Mouse (Mus musculus) C2C12 (cell line): ENCODE results near the gene Fam69a. TPM values are rescaled to one million over a fixed set of nuclear protein-coding genes. Genes with fewer than 3 reads are reported as not detected.

Source experiments
- H3K27me3 ChIP-seq: one replicate; pipeline ENCODE4 v1.6.1; 2011; ENCODE audit not compliant: control insufficient read depth, insufficient read depth, insufficient read length
- H3K36me3 ChIP-seq: one replicate; pipeline ENCODE4 v1.6.1; 2011; ENCODE audit not compliant: control insufficient read depth, insufficient read depth
- H3K4me3 ChIP-seq: one replicate; pipeline ENCODE4 v1.5.1; 2011; ENCODE audit warnings: mild to moderate bottlenecking, control low read depth; ENCODE audit not compliant: poor library complexity, insufficient read depth, severe bottlenecking
- H3K79me2 ChIP-seq: one replicate; pipeline ENCODE4 v1.6.1; 2011; ENCODE audit not compliant: control insufficient read depth, insufficient read depth
- H3K79me3 ChIP-seq: one replicate; pipeline ENCODE4 v1.6.1; 2011; ENCODE audit warnings: low read depth, control low read depth
- H3ac ChIP-seq: one replicate; pipeline ENCODE3; 2011; ENCODE audit warnings: low read depth; ENCODE audit not compliant: control insufficient read depth, insufficient read length
- CEBPB ChIP-seq: IDR thresholded peaks from one replicate; pipeline ENCODE4 v1.6.1; 2011; ENCODE audit warnings: low read depth, mild to moderate bottlenecking, control low read depth, moderate library complexity
- CTCF ChIP-seq: IDR thresholded peaks from one replicate; pipeline ENCODE4 v1.5.1; 2011; ENCODE audit not compliant: control insufficient read depth, insufficient read depth, insufficient read length
- FOSL1 ChIP-seq: IDR thresholded peaks from one replicate; pipeline ENCODE4 v1.8.0; 2011; ENCODE audit warnings: mild to moderate bottlenecking, low read length; ENCODE audit not compliant: poor library complexity, insufficient read depth, severe bottlenecking
- MAX ChIP-seq: IDR thresholded peaks from one replicate; pipeline ENCODE4 v1.6.1; 2011; ENCODE audit warnings: mild to moderate bottlenecking, control low read depth
- MYOD1 ChIP-seq: IDR thresholded peaks from one replicate; pipeline ENCODE4 v1.6.1; 2011; ENCODE audit warnings: low read depth; ENCODE audit not compliant: control insufficient read depth, insufficient read length
- MYOG ChIP-seq: IDR thresholded peaks from one replicate; pipeline ENCODE4 v1.6.1; 2011; ENCODE audit not compliant: control insufficient read depth, insufficient read length; ENCODE audit errors: extremely low read depth
- USF1 ChIP-seq: IDR thresholded peaks from one replicate; pipeline ENCODE4 v1.6.1; 2011; ENCODE audit warnings: low read depth, mild to moderate bottlenecking, control low read depth, moderate library complexity
- polyA plus RNA-seq: library from polyadenylated mRNA; unstranded; fragments of >200 nt; fragmentation: generic; extraction: Trizol; gene quantifications from one replicate; pipeline ENCODE4 v1.2.1, GENCODE M21; 2012; ENCODE audit warnings: missing spikeins

Gene Fam69a
- polyA plus RNA-seq, 1 experiment, result 4.8 TPM

GRCm38 (mm10) chr5:108009721-108010120 is 22.8 kb upstream of the Fam69a start:
- Histone ChIP-seq H3ac (no peak overlapping the region), H3K36me3 (no peaks in the 10 kb centered on the region), H3K79me3 (no peaks in the 10 kb centered on the region), H3K27me3 (no peaks in the 10 kb centered on the region), H3K79me2 (no peaks in the 10 kb centered on the region), H3K4me3 (no peak overlapping the region)
- TF ChIP-seq MYOD1 (no peak), FOSL1 (no peak)

DNA sequence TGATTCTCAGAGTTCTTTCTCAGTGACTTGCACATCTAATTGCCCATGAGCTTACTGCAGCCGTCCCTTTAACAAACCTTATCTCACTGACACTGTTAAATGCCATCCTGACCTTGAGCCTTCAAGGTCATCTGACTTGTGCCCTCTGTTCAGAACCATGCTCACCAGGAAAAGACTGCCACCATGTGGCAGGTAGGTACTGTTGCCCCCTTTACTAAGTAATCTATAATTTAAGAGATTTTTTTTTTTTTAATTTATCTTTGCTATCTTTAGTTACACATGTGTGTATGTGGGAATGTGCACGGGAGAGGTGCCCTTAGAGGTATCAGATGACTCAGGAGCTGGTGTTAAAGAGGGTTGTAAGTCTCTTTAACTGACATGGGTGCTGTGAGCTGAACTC is 18.2 kb upstream of the Fam69a start:
- H3K4me3 ChIP-seq, result no peak overlapping the region
- no peaks in the 10 kb centered on the region for H3K36me3 ChIP-seq
- H3K27me3 ChIP-seq, result no peaks in the 10 kb centered on the region
- no peak for TF ChIP-seq CEBPB
- no peak for TF ChIP-seq CTCF
- no peak for TF ChIP-seq MYOG
- TF ChIP-seq MAX, result no peak
- no peak for TF ChIP-seq MYOD1
- TF ChIP-seq USF1, result no peak
- TF ChIP-seq FOSL1, result no peak
- no peaks in the 10 kb centered on the region for H3K79me2 ChIP-seq
- no peak overlapping the region for H3ac ChIP-seq
- H3K79me3 ChIP-seq, result no peaks in the 10 kb centered on the region

DNA sequence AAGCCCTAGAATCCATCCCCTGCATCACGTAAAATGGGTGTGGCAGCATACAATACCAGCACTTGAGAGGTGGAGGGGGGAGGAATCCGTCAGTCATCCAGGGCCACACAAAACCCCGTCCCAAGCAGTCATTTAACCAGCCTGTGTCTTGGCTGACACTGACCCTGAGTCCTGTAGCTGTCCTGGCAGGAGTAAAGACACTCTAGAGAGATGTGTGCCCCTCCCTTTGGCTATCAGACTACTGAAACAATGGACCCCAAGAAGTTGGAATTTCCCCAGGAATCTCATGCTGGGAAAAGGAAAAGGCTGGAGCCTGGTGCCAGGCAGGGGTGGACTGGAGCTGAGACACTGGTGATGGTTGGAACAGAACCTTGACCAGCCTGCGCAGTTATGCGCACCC is 15.8 kb upstream of the Fam69a start:
- Histone ChIP-seq H3K36me3 (no peaks in the 10 kb centered on the region), H3K27me3 (no peaks in the 10 kb centered on the region), H3K79me3 (no peaks in the 10 kb centered on the region), H3ac (no peak overlapping the region), H3K79me2 (no peaks in the 10 kb centered on the region), H3K4me3 (no peak overlapping the region)
- TF ChIP-seq FOSL1 (no peak), MYOG (no peak), CEBPB (no peak), MYOD1 (no peak), MAX (no peak), CTCF (no peak)

- H3K27me3 ChIP-seq, result no peaks in the 10 kb centered on the region
- no peaks in the 10 kb centered on the region for H3K36me3 ChIP-seq
- no peaks in the 10 kb centered on the region for H3K79me3 ChIP-seq
- TF ChIP-seq MAX (peak; percentile 67), CTCF (no peak)
- no peak overlapping the region for H3ac ChIP-seq
- no peak overlapping the region for H3K4me3 ChIP-seq
- H3K79me2 ChIP-seq, result no peaks in the 10 kb centered on the region
These were observed 14.1 kb upstream of the Fam69a start for GRCm38 (mm10) chr5:108000776-108001548.

- no peaks in the 10 kb centered on the region for H3K79me3 ChIP-seq
- no peaks in the 10 kb centered on the region for H3K27me3 ChIP-seq
- H3ac ChIP-seq, result no peak overlapping the region
- H3K4me3 ChIP-seq, result no peak overlapping the region
- no peaks in the 10 kb centered on the region for H3K36me3 ChIP-seq
- no peaks in the 10 kb centered on the region for H3K79me2 ChIP-seq
- TF ChIP-seq CEBPB (peak; percentile 54), FOSL1 (no peak)
These were observed 10.8 kb upstream of the Fam69a start for GRCm38 (mm10) chr5:107997717-107998116.

GRCm38 (mm10) chr5:107995936-107996335 is 9.1 kb upstream of the Fam69a start:
- no peaks in the 10 kb centered on the region for H3K79me3 ChIP-seq
- H3K79me2 ChIP-seq, result no peaks in the 10 kb centered on the region
- no peaks in the 10 kb centered on the region for H3K27me3 ChIP-seq
- no peak overlapping the region for H3K4me3 ChIP-seq
- peak; percentile 90 for TF ChIP-seq MAX
- TF ChIP-seq CEBPB, result no peak
- TF ChIP-seq FOSL1, result peak; percentile 88
- H3K36me3 ChIP-seq, result no peaks in the 10 kb centered on the region
- no peak overlapping the region for H3ac ChIP-seq
